Mouse (Mus musculus) intestine, embryonic 15.5 days (tissue): ENCODE results near the gene Megf6. TPM values are rescaled to one million over a fixed set of nuclear protein-coding genes. Genes with fewer than 3 reads are reported as not detected.

Source experiments
- ATAC-seq: fragments of 200-750 bp; cut with Nextera tagmentation; 2 replicates; pipeline ENCODE4 v1.8.0; 2017; ENCODE audit warnings: moderate TSS enrichment, moderate library complexity
- H3K27ac ChIP-seq: fragments of 300-500 bp; sonication (generic); 2 replicates; pipeline ENCODE4 v1.5.1; 2015; ENCODE audit warnings: mild to moderate bottlenecking, inconsistent platforms
- H3K27me3 ChIP-seq: fragments of 300-500 bp; sonication (generic); replicated peaks from 2 replicates; pipeline ENCODE4 v1.6.1; 2015; ENCODE audit warnings: inconsistent platforms
- H3K36me3 ChIP-seq: fragments of 300-500 bp; sonication (generic); 2 replicates; pipeline ENCODE4 v1.6.1; 2015; ENCODE audit warnings: inconsistent platforms
- H3K4me1 ChIP-seq: fragments of 300-500 bp; sonication (generic); replicated peaks from 2 replicates; pipeline ENCODE4 v1.6.1; 2015; ENCODE audit warnings: inconsistent platforms
- H3K4me2 ChIP-seq: fragments of 300-500 bp; sonication (generic); replicated peaks from 2 replicates; pipeline ENCODE4 v1.6.1; 2015; ENCODE audit warnings: mild to moderate bottlenecking, inconsistent platforms
- H3K4me3 ChIP-seq: fragments of 300-500 bp; sonication (generic); replicated peaks from 2 replicates; pipeline ENCODE4 v1.5.1; 2015; ENCODE audit warnings: inconsistent platforms
- H3K9ac ChIP-seq: fragments of 300-500 bp; sonication (generic); 2 replicates; pipeline ENCODE4 v1.6.1; 2015; ENCODE audit warnings: inconsistent platforms
- H3K9me3 ChIP-seq: fragments of 300-500 bp; sonication (generic); 2 replicates; pipeline ENCODE4 v1.6.1; 2016; ENCODE audit warnings: inconsistent platforms
- WGBS: fragments of 180-500 bp; shearing (Covaris S2); methylation state at CpG from one replicate; pipeline ENCODE4 v1.1.7; 2015; 5-methylcytosine and 5-hydroxymethylcytosine counted together
- polyA plus RNA-seq: library from polyadenylated mRNA; unstranded; fragments of >200 nt; fragmentation: Nextera tagmentation; extraction: Ambion mirVana; gene quantifications from 2 replicates; pipeline ENCODE4 v1.2.1, GENCODE M21; 2015

The Megf6 gene
- polyA plus RNA-seq, 1 experiment from 2014 or later: 13.1 TPM

DNA sequence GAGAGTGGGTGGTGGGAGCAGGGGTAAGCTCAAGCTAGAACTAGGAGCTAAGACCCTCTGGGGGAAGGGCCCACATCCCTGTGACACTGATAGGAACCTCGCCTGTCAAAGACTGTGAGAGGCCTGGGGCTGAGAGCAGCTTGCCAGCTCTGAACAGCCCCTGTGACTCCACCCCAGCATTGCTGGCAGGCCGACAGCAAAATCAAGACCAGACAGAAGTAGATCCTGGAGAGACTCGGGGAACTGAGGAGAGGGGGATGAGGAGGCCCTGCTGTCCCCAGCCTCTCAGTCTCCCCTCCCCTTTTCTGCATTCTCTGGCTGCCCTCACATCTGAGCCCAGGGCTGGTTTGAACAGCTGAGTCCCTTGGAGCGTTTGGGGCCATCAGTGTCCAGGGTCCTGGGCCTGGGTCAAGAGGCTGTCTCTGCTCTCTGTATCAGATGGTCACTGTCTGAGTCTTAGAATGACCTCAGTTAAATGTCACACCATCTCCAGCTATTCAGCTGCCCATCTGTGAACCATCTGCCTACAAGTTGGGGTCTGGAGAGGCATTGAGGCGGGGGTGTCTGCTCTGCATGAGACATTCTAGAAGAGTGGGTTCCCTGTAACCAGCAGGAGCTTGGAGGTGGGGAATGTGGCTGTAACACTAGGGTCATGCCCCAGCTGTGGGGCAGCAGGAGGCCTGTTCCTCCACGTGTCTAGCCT is 53.9 kb downstream of the Megf6 start:
- Histone ChIP-seq H3K27ac (peak overlapping the region; percentile 6; the same call in 1 of the 2 replicates), H3K4me1 (peaks cover 17% of the 10 kb centered on the region), H3K9ac (no peak overlapping the region), H3K36me3 (no peaks in the 10 kb centered on the region), H3K4me3 (no peak overlapping the region), H3K4me2 (no peak overlapping the region), H3K9me3 (no peaks in the 10 kb centered on the region), H3K27me3 (no peaks in the 10 kb centered on the region)
- 29% methylated on average over 6 of the region's 6 CpGs for WGBS
- ATAC-seq: peak; percentile 59

GRCm38 (mm10) chr4:154224970-154225309 is 54.4 kb downstream of the Megf6 start:
- Histone ChIP-seq H3K4me2 (no peak overlapping the region), H3K9ac (no peak overlapping the region), H3K4me3 (no peak overlapping the region), H3K9me3 (no peaks in the 10 kb centered on the region), H3K27me3 (no peaks in the 10 kb centered on the region), H3K36me3 (no peaks in the 10 kb centered on the region), H3K27ac (no peak overlapping the region), H3K4me1 (peaks cover 17% of the 10 kb centered on the region)
- no peak for ATAC-seq
- WGBS: 50% methylated on average over 9 of the region's 9 CpGs

- H3K27me3 ChIP-seq: no peaks in the 10 kb centered on the region
- no peak overlapping the region for H3K9ac ChIP-seq
- no peak for ATAC-seq
- no peak overlapping the region for H3K27ac ChIP-seq
- no peaks in the 10 kb centered on the region for H3K36me3 ChIP-seq
- 77% methylated on average over 11 of the region's 11 CpGs for WGBS
- H3K4me1 ChIP-seq: peaks cover 20% of the 10 kb centered on the region
- H3K9me3 ChIP-seq: no peaks in the 10 kb centered on the region
- H3K4me3 ChIP-seq: no peak overlapping the region
- no peak overlapping the region for H3K4me2 ChIP-seq
These were observed 56.1 kb downstream of the Megf6 start for GRCm38 (mm10) chr4:154226678-154227077.

- peaks cover 20% of the 10 kb centered on the region for H3K4me1 ChIP-seq
- no peak overlapping the region for H3K9ac ChIP-seq
- no peak overlapping the region for H3K4me2 ChIP-seq
- no peaks in the 10 kb centered on the region for H3K9me3 ChIP-seq
- H3K4me3 ChIP-seq: no peak overlapping the region
- 72% methylated on average over 11 of the region's 11 CpGs for WGBS
- no peak overlapping the region for H3K27ac ChIP-seq
- ATAC-seq: no peak
- H3K36me3 ChIP-seq: no peaks in the 10 kb centered on the region
- no peaks in the 10 kb centered on the region for H3K27me3 ChIP-seq
These were observed 57.8 kb downstream of the Megf6 start for GRCm38 (mm10) chr4:154228336-154228735.

DNA sequence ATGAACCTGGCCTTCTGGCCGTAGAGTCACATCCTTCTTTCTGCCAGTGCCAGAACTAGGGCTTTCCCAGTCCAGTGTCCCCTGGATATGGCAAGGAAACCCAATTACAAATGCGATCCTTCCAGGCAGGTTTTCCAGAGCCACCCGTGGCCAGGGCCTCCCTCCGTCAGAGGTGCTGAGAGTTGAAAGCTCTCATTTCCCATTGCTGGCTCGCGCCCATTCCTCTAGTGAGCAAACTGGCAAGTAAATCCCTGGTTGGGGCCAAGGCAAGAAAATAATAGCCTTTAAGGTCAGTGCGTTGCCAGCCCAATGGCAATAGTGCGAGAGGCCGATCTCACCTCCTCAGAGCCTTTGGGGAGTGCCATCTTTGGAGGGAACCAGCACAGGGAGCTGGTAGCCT is 59.0 kb downstream of the Megf6 start:
- Histone ChIP-seq H3K27me3 (no peaks in the 10 kb centered on the region), H3K36me3 (no peaks in the 10 kb centered on the region), H3K4me1 (peaks cover 12% of the 10 kb centered on the region), H3K4me3 (no peak overlapping the region), H3K9me3 (no peaks in the 10 kb centered on the region), H3K4me2 (no peak overlapping the region), H3K9ac (no peak overlapping the region), H3K27ac (no peak overlapping the region)
- 92% methylated on average over 9 of the region's 9 CpGs for WGBS
- ATAC-seq: no peak

DNA sequence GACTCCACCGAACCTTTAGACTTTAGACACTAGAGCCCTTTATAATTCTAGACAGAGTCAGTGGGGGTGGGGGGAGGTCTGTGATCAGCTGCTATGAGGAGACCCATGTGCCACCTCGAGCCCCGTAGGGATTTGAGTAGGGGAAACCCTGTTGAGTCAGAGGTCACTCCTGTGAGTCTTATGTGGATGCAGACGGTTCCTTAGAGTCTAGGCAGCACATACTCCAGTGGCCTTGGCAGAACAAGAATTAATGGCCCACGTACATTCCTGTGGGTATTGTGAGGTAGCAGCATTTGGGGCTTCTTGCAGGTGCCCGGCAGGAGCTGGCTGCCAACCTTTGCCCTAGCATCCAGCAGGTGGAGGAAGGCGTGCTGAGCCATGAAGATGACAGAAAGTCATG is 60.9 kb downstream of the Megf6 start:
- no peak overlapping the region for H3K9ac ChIP-seq
- no peak for ATAC-seq
- no peak overlapping the region for H3K27ac ChIP-seq
- H3K4me1 ChIP-seq: 0 out of 2 replicates have a peak, but pooled peaks cover 3% of the 10 kb centered on the region
- no peaks in the 10 kb centered on the region for H3K27me3 ChIP-seq
- no peak overlapping the region for H3K4me2 ChIP-seq
- WGBS: 69% methylated on average over 7 of the region's 7 CpGs
- H3K4me3 ChIP-seq: no peak overlapping the region
- H3K9me3 ChIP-seq: no peaks in the 10 kb centered on the region
- H3K36me3 ChIP-seq: no peaks in the 10 kb centered on the region

- 44% methylated on average over 4 of the region's 4 CpGs for WGBS
These were observed 61.8 kb downstream of the Megf6 start for GRCm38 (mm10) chr4:154232295-154232694.

DNA sequence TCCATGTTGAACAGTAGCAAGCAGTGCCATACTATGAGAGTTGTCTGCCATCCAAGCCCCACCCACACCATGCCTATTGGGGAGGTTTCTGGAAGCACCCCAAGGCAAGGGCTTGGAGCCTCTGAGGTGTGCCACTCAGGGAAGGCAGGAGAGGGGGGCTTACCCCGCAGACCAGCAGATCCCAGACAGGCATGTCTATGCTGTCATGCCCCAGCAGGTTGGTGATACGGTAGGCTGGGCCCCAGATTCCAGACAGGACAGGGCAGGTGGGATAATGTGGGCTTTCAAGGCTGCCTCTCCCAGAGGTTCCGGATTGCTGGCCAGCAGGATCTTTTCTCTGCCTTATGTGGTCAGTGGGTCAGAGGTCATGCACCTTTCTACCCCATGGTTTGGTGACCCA is 65.5 kb downstream of the Megf6 start:
- Histone ChIP-seq H3K4me3 (no peak overlapping the region), H3K36me3 (no peaks in the 10 kb centered on the region), H3K4me2 (no peak overlapping the region), H3K27ac (no peak overlapping the region), H3K9me3 (no peaks in the 10 kb centered on the region), H3K9ac (no peak overlapping the region), H3K4me1 (peaks cover 14% of the 10 kb centered on the region), H3K27me3 (no peaks in the 10 kb centered on the region)
- WGBS: 85% methylated on average over 3 of the region's 3 CpGs
- no peak for ATAC-seq

More at GRCm38 (mm10) chr4:154232295-154232694, 61.8 kb downstream of the Megf6 start:
- no peak for ATAC-seq
- Histone ChIP-seq H3K36me3 (no peaks in the 10 kb centered on the region), H3K9me3 (no peaks in the 10 kb centered on the region), H3K9ac (no peak overlapping the region), H3K4me1 (peaks cover 9% of the 10 kb centered on the region), H3K4me3 (no peak overlapping the region), H3K27ac (no peak overlapping the region), H3K4me2 (no peak overlapping the region), H3K27me3 (no peaks in the 10 kb centered on the region)

- Histone ChIP-seq H3K27ac (peak overlapping the region; percentile 11; the same call in 1 of the 2 replicates), H3K9me3 (no peaks in the 10 kb centered on the region), H3K27me3 (no peaks in the 10 kb centered on the region), H3K4me3 (peak overlapping the region; percentile 13), H3K4me2 (peak overlapping the region; percentile 60), H3K4me1 (peaks cover 10% of the 10 kb centered on the region), H3K9ac (no peak overlapping the region), H3K36me3 (no peaks in the 10 kb centered on the region)
- 16% methylated on average over 10 of the region's 10 CpGs for WGBS
- ATAC-seq: peak; percentile 77
These were observed 66.4 kb downstream of the Megf6 start for GRCm38 (mm10) chr4:154236893-154237292.

GRCm38 (mm10) chr4:154237306-154237705 is 66.8 kb downstream of the Megf6 start:
- Histone ChIP-seq H3K9me3 (no peaks in the 10 kb centered on the region), H3K4me3 (peak overlapping the region; percentile 13), H3K27me3 (no peaks in the 10 kb centered on the region), H3K4me2 (peak overlapping the region; percentile 60), H3K36me3 (no peaks in the 10 kb centered on the region), H3K27ac (no peak overlapping the region), H3K4me1 (peaks cover 10% of the 10 kb centered on the region), H3K9ac (0 out of 2 replicates have a peak overlapping the region, but pooled peaks have one; percentile 32)
- WGBS: 5% methylated on average over 8 of the region's 9 CpGs
- ATAC-seq: peak; percentile 80

DNA sequence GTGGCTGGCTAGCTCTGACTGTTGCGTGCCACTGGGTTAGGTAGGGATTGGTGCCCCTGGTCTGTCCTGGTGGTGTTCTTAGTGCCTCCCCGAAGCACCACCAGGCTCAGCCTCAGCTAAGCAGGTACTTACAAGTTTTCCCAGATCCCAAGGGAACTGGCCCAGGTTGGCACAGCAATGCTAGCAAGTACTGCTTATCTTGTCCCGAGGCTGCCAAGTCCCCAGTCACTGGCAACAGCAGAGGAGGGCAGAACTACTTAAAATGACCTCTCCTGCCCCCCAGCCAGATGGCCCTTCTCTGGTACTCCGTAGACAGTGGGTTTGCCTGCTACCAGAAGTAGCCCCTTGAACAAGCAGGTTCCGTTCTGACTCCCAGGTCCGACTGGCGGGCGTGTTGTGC is 68.7 kb downstream of the Megf6 start:
- Histone ChIP-seq H3K27ac (no peak overlapping the region), H3K4me3 (no peak overlapping the region), H3K27me3 (no peaks in the 10 kb centered on the region), H3K36me3 (no peaks in the 10 kb centered on the region), H3K4me1 (peaks cover 10% of the 10 kb centered on the region), H3K9ac (no peak overlapping the region), H3K4me2 (no peak overlapping the region), H3K9me3 (no peaks in the 10 kb centered on the region)
- no peak for ATAC-seq
- WGBS: 82% methylated on average over 8 of the region's 8 CpGs

DNA sequence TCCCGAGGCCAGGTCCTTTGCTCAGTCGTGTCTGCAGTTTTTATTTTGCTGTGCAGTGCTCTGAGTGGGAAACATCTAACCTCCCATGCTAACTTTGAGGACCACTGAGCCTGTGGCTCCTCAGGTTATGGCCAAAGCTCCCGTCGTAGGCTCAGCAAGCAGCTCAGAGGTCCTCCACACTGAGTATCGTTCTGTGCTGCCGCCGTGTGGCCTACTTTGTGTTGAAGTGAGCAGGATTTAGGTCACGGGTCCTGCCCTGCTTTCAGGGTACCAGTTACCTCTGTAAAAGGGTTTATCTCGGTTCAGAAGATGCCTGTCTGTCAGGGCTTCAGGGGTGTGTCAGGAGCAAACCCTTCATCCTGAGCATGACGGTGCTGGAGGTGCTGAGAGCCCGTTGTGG is 70.1 kb downstream of the Megf6 start:
- no peak overlapping the region for H3K9ac ChIP-seq
- ATAC-seq: no peak
- no peak overlapping the region for H3K27ac ChIP-seq
- H3K36me3 ChIP-seq: no peaks in the 10 kb centered on the region
- no peaks in the 10 kb centered on the region for H3K27me3 ChIP-seq
- 66% methylated on average over 11 of the region's 11 CpGs for WGBS
- H3K4me1 ChIP-seq: peaks cover 10% of the 10 kb centered on the region
- no peak overlapping the region for H3K4me3 ChIP-seq
- no peaks in the 10 kb centered on the region for H3K9me3 ChIP-seq
- no peak overlapping the region for H3K4me2 ChIP-seq

DNA sequence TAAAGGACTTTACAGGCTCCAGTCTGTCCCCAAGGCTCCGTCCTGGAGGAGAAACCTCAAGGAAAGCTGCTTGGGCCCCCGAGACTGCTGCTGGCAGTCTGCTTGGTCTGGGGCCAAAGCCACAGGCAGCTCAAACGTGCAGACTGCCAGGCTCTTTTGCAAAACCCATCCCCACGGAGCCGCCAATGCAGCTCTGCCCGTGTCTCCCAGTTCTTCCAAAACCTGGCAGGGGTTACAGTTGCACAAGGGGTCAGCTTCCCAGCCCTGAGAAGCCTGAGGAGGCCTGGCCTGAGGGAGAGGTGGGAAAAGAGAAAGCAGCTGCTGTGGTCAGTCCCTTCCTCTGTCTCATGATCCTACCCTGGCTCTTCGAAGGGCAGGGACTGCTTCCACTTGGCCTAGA is 74.8 kb downstream of the Megf6 start:
- no peaks in the 10 kb centered on the region for H3K9me3 ChIP-seq
- ATAC-seq: no peak
- peaks cover 20% of the 10 kb centered on the region; the same call in 1 of the 2 replicates for H3K4me1 ChIP-seq
- no peaks in the 10 kb centered on the region for H3K27me3 ChIP-seq
- H3K27ac ChIP-seq: no peak overlapping the region
- no peak overlapping the region for H3K4me3 ChIP-seq
- H3K4me2 ChIP-seq: no peak overlapping the region
- no peaks in the 10 kb centered on the region for H3K36me3 ChIP-seq
- no peak overlapping the region for H3K9ac ChIP-seq
- WGBS: 88% methylated on average over 7 of the region's 7 CpGs
